Mouse (Mus musculus): Measurements from ENCODE around the gene She.
A peak's percentile ranks its signal among the peaks of the same experiment; 100 is the strongest.

She gene

GRCm38 (mm10) chr3:89818605-89819004 lies 12.6 kb upstream of the She start:
- no peak for DNase-seq

GRCm38 (mm10) chr3:89819897-89820296 lies 11.3 kb upstream of the She start:
- no peak for DNase-seq

GRCm38 (mm10) chr3:89820311-89821095 lies 10.7 kb upstream of the She start:
- DNase-seq = no peak

GRCm38 (mm10) chr3:89821096-89821513 lies 10.1 kb upstream of the She start:
- DNase-seq = no peak

DNA sequence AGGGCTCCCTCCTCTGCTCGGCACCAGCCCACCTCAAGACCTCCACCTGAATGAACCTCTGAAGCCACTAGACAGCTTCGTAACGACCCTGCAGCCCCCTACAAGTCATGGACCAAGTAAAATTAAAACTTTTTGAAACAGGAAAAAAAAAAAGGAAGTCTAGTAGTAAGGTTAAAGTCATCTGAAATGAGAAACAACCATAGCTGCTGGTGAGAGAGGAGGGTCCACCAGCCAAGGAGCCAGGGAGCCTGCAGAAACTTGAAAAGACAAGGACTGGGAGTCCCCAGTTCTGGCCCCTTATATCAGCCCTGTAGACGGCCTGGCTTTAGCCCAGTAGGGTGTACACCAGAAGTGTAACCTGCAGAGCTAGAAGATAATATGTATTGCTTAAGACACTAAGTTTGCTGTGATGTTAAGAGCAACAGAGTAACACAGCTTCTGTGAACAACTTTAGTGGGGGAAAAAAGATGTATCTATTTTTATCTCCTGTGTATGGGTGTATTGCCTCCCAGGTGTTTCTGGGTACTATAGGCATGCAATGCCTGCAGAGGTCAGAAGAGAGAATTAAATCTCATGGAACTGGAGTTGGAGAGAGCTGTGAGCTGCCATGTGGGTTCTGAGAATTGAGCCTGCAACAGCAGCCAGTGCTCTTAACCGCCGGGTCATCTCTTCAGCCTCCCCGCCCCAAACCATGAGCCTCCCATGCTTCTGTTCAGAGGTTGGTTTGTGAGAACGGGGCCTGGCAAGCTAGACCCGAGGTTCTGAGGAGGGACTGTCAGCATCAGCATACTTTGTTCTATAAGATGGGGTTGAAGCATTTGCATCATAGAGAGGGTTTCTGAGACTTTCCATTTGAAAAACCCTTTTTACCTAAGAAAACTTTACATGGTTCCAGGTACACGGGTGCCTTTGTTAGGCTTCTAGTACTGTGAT lies 9.4 kb upstream of the She start:
- no peak for DNase-seq

DNA sequence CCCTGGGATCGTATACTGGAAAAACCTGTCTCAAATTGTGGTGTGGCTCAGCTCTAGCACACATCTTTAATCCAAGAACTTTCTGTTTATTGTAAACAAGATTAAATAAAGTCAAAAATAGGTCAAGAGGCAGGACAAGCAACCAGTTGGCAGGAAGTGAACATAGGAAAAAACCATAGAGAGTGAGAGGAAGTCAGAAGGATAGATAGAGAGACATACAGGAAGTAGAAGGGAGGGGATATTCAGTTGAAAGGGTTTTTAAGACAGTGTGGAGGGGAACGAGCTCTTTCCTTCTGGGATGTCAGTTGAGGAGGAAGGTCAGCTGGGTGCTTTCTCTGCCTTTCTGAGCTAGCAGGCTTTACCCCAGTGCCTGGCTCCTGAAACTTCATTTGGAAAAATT lies 7.6 kb upstream of the She start:
- no peak for DNase-seq

DNA sequence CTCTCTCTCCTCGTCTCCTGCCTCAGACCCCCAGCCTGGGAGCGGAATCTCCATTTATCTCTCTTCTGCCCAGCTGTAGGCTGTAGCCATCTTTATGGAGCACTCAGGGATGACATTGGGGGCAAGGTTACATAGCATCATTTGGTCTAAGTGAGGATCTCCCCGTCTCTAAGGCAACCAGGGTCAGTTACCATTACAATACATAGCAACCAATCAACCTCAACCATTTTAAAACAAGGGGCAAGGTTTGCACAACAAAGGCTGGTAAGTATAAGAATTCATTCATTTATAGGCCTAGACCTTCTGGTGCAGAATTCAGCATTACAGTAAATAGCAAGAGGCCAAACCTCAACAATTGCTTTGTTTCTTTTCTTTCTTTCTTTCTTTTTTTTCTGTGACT lies 4.9 kb upstream of the She start:
- DNase-seq = no peak

DNA sequence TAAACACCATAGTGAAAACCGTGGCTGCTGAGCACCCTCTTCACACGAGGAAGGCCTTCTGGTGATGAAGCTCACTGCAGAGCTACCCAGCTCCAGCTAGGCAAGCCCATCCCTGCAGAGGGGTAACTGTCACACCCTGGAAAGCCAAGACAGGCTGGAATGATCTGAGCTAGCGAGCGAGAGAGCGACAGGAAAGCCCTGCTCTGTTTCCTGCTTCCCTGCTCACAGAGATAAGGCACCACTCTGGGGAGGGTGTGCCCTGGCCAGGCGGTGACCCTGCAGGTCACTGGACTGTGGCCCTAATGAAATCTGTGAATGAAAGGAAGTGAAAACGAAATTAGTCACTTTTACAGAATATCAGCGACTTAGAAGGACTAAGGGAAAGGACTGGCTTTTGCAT lies 4.2 kb downstream of the She start:
- peak; percentile 68 for DNase-seq

- no peak for DNase-seq
Observed at GRCm38 (mm10) chr3:89842258-89842657, 11.1 kb downstream of the She start.

DNA sequence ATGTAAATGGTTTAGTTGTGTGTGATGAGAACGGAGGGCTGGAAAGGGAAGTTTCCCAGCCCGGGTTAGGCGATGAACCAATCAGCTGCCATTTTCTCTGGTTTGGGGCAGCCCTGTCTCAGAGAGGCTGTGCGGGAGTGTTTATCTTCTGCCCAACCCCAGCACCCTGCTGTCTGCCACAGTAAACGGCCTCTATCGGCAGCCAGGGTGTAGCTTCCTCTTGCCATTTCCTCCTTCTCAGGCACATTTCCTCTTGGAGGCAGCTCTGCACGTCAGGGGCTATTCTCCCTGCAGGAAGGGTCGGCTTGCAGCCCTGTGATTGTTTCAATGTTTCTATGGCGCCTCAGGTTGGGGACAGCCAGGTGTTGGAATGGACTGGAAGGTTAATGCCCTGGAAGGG lies 12.0 kb downstream of the She start:
- DNase-seq = peak; percentile 66

DNA sequence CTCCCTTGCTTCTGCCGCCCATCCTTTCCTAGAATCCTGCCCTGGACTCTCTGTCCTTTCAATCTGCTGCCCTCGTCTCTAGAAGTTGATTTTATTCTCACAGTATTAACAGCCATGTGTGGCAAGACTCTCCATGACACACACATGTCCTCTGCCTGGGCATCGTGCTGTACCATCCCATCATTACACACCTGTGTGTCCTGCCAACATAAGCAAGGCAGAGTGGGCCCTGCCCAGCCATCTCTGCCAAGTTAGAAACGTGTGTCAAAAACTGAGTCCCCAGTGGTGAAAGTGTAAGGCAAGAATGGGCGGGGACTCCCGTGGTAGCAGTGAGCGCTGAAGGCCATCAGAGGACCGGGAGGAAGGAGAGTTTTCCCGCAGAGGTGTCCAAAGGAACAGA lies 14.6 kb downstream of the She start:
- no peak for DNase-seq

DNA sequence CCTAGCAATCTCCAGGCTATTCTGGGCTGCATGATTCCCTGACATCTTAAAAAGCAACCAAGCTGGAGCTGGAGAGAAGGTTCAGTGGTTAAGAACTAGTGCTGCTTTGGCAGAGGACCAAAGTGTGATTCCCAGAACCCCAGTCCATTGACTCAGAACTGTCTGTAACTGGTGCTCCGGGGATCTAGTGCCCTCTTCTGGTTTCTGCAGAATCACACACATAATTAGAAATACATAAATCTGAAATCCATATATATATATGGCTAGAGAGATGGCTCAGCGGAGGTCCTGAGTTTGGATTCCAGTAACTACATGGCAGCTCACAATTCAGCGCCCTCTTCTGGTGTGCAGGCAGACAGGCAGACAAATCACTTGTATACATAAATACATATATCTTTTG lies 16.0 kb downstream of the She start:
- DNase-seq = no peak

GRCm38 (mm10) chr3:89847596-89847995 lies 16.4 kb downstream of the She start:
- DNase-seq = peak; percentile 67

- DNase-seq = no peak
Observed at GRCm38 (mm10) chr3:89848083-89848482, 16.9 kb downstream of the She start.

GRCm38 (mm10) chr3:89853752-89854151 lies 22.6 kb downstream of the She start:
- peak; percentile 74 for DNase-seq

GRCm38 (mm10) chr3:89857353-89857752 lies 26.2 kb downstream of the She start:
- DNase-seq = no peak

DNA sequence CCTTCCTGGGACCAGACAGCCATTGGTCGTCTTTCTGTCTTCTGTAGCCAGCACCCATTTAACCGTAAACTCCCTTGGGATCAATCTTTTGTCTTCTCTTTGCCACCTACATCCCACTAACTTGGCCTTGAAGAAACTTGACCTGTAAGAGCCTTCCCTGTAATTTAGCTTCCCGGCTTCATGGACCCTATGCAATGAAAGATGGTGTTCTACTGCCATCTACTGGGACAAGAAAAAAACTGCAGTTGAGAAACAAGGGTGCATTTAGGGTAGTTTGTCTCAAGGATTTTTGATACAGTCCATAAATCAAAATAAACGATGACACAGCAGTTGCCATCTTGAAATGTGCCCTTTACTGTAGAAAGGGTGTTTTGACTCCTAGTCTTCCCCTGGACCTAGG lies 27.0 kb downstream of the She start:
- DNase-seq = no peak

DNA sequence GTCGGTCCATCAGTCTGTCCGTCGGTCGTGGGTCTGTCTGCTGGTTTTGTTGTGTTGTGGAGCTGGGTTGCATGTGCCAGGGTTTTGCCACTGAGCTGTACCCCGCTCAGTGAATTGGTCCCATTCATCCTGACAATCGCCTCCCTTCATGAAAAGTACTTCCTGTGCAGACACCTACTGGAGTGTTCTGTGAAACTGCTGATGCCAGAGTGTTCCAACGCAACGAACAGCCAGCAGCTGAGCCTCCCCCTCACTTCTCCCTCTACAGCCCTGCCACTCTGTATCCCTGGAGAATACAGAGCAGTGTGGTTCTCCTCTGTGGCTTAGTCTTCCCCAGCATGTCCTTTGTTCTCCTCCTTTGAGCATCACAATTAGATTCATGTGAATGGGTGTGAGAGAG lies 27.7 kb downstream of the She start:
- DNase-seq = no peak

- no peak for DNase-seq
Observed at GRCm38 (mm10) chr3:89859936-89860335, 28.8 kb downstream of the She start.

- DNase-seq = no peak
Observed at GRCm38 (mm10) chr3:89860343-89860742, 29.2 kb downstream of the She start.

GRCm38 (mm10) chr3:89861070-89861469 lies 29.9 kb downstream of the She start:
- DNase-seq = peak; percentile 68

DNA sequence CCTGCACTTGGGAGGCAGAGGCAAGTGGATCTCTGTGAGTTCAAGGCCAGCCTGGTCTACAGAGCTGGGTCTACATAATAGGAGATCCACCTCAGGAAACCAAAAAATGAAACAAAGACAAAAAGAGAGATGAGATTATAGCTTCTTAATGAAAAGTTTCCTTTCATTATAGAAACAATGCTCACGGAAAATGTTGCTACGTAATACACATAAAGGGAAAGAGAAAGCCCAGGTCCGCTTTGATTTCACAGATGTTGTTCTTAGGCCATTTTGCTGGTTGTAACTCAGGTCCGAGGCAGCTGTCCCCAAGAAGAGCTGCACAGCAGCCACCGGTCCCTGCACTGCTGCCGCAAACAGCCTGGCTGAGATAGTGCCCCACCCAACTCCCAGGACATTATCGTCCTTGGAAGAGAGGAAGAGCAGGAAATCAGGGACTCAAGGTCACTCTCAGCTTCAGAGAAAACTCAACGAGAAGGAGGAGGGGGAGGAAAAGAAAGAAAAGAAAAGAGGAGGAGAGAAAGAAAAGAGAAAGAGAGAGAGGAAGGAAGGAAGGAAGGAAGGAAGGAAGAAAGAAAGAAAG lies 31.1 kb downstream of the She start:
- no peak for DNase-seq

DNA sequence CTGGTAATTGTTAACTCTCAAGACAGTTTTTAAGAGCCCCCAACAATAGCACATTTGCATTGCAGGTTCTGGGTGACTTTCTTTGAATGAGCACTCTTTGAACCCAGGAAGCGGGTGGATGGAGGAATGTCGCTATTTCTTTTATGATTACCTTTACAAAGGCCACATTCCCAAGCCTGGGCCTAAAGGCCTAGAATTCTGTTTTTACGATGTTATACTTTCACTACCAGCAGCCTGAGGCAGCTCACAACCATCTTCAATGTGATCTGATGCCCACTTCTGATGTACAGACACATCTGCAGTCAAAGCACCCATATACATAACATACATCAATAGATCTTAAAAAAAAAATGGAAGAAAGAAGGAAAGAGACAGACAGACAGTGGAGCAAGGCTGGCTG lies 32.1 kb downstream of the She start:
- DNase-seq = peak; percentile 19

All from kidney, adult 11 months (tissue).